Mouse (Mus musculus) cortical plate, adult 2 months (tissue): ENCODE measurements at regions not wholly inside any gene's neighbourhood (a gene's known extent, or its start where the extent isn't known, plus 50 kb on each side); places are given as distances from the start of the nearest gene placed in this dataset.

Experiments
- H3K27ac ChIP-seq: fragments of 200-500 bp; 2 replicates; pipeline ENCODE4 v1.5.1; 2012; ENCODE audit warnings: low read length, control low read depth, inconsistent platforms; ENCODE audit not compliant: insufficient read depth
- H3K4me1 ChIP-seq: fragments of 200-500 bp; 2 replicates; pipeline ENCODE4 v1.6.1; 2011; ENCODE audit warnings: low read length; ENCODE audit not compliant: control insufficient read depth, insufficient read depth
- H3K4me3 ChIP-seq: fragments of 200-500 bp; 2 replicates; pipeline ENCODE4 v1.5.1; 2011; ENCODE audit warnings: mild to moderate bottlenecking, low read length, control low read depth; ENCODE audit not compliant: insufficient read depth
- CTCF ChIP-seq: fragments of 200-500 bp; IDR thresholded peaks from 2 replicates; pipeline ENCODE4 v1.5.1; 2011; ENCODE audit warnings: mild to moderate bottlenecking, control low read depth, low read length; ENCODE audit not compliant: insufficient read depth; ENCODE audit errors: extremely low read depth
- POLR2A ChIP-seq: fragments of 200-500 bp; IDR thresholded peaks from 2 replicates; pipeline ENCODE4 v1.6.1; 2011; ENCODE audit warnings: mild to moderate bottlenecking, low read length, control low read depth; ENCODE audit not compliant: insufficient read depth; ENCODE audit errors: extremely low read depth

GRCm38 (mm10) chr17:88168262-88169096 is 103.4 kb upstream of the Fbxo11 start:
- TF ChIP-seq CTCF: no peak
- no peak for TF ChIP-seq POLR2A
- Histone ChIP-seq H3K4me1 (peaks cover 1% of the 10 kb centered on the region; the same call in 1 of the 2 replicates), H3K27ac (no peak overlapping the region)

GRCm38 (mm10) chr17:88171606-88172005 is 106.5 kb upstream of the Fbxo11 start:
- TF ChIP-seq POLR2A: no peak
- TF ChIP-seq CTCF: no peak
- Histone ChIP-seq H3K27ac (no peak overlapping the region), H3K4me1 (peaks cover 1% of the 10 kb centered on the region; the same call in 1 of the 2 replicates), H3K4me3 (no peak overlapping the region)

More at GRCm38 (mm10) chr17:88168262-88169096, 103.4 kb upstream of the Fbxo11 start:
- H3K4me3 ChIP-seq: no peak overlapping the region

GRCm38 (mm10) chr17:88173354-88174032 is 108.4 kb upstream of the Fbxo11 start:
- TF ChIP-seq POLR2A: no peak
- TF ChIP-seq CTCF: no peak
- no peak overlapping the region for H3K4me3 ChIP-seq
- no peak overlapping the region for H3K27ac ChIP-seq
- H3K4me1 ChIP-seq: peaks cover under 1% of the 10 kb centered on the region; the same call in 1 of the 2 replicates

- Histone ChIP-seq H3K4me1 (no peaks in the 10 kb centered on the region), H3K4me3 (no peak overlapping the region), H3K27ac (no peak overlapping the region)
- no peak for TF ChIP-seq POLR2A
- TF ChIP-seq CTCF: no peak
Measured at GRCm38 (mm10) chr17:88174242-88174679, 109.2 kb upstream of the Fbxo11 start.

GRCm38 (mm10) chr17:88175951-88176623 is 111.0 kb upstream of the Fbxo11 start:
- H3K27ac ChIP-seq: no peak overlapping the region
- H3K4me1 ChIP-seq: no peaks in the 10 kb centered on the region
- TF ChIP-seq CTCF: no peak
- no peak for TF ChIP-seq POLR2A
- no peak overlapping the region for H3K4me3 ChIP-seq

GRCm38 (mm10) chr17:88190735-88191134 is 125.6 kb upstream of the Fbxo11 start:
- H3K4me1 ChIP-seq: no peaks in the 10 kb centered on the region
- H3K4me3 ChIP-seq: no peak overlapping the region
- H3K27ac ChIP-seq: no peak overlapping the region
- no peak for TF ChIP-seq POLR2A
- no peak for TF ChIP-seq CTCF

- Histone ChIP-seq H3K4me3 (no peak overlapping the region), H3K4me1 (no peaks in the 10 kb centered on the region), H3K27ac (no peak overlapping the region)
- TF ChIP-seq CTCF: no peak
- TF ChIP-seq POLR2A: no peak
Measured at GRCm38 (mm10) chr17:88191444-88191843, 126.4 kb upstream of the Fbxo11 start.

GRCm38 (mm10) chr17:88191930-88192807 is 127.1 kb upstream of the Fbxo11 start:
- no peak for TF ChIP-seq POLR2A
- TF ChIP-seq CTCF: no peak
- Histone ChIP-seq H3K4me3 (no peak overlapping the region), H3K4me1 (no peaks in the 10 kb centered on the region), H3K27ac (no peak overlapping the region)

GRCm38 (mm10) chr17:88194693-88195092 is 129.6 kb upstream of the Fbxo11 start:
- TF ChIP-seq POLR2A: no peak
- no peak for TF ChIP-seq CTCF
- no peak overlapping the region for H3K27ac ChIP-seq
- no peaks in the 10 kb centered on the region for H3K4me1 ChIP-seq
- H3K4me3 ChIP-seq: no peak overlapping the region
